Mouse (Mus musculus) liver, embryonic 14.5 days (tissue): ENCODE measurements at regions not wholly inside any gene's neighbourhood (a gene's known extent, or its start where the extent isn't known, plus 50 kb on each side); places are given as distances from the start of the nearest gene placed in this dataset.

Source experiments
- ATAC-seq: fragments of 200-750 bp; cut with Nextera tagmentation; 2 replicates; pipeline ENCODE4 v1.8.0; 2017; ENCODE audit warnings: moderate number of reproducible peaks, mild to moderate bottlenecking, moderate library complexity; ENCODE audit not compliant: insufficient read depth
- DNase-seq, 3 experiments: peaks; one replicate each; pipeline ENCODE4 v3.0.0-alpha.2; 2012 to 2013; ENCODE audit warnings: low read depth in 3 of 3, low spot score in 3 of 3
- H3K27ac ChIP-seq: fragments of 300-500 bp; sonication (generic); 2 replicates; pipeline ENCODE4 v1.5.1; 2014; ENCODE audit warnings: moderate library complexity, mild to moderate bottlenecking, control low read depth, inconsistent platforms
- H3K27me3 ChIP-seq: fragments of 300-500 bp; sonication (generic); 2 replicates; pipeline ENCODE4 v1.6.1; 2014; ENCODE audit warnings: mild to moderate bottlenecking, low read length, moderate library complexity; ENCODE audit not compliant: control insufficient read depth, insufficient read depth
- H3K36me3 ChIP-seq: fragments of 300-500 bp; sonication (generic); replicated peaks from 2 replicates; pipeline ENCODE4 v1.6.1; 2014; ENCODE audit warnings: low read depth; ENCODE audit not compliant: control insufficient read depth, insufficient read depth
- H3K4me1 ChIP-seq, 2 experiments: fragments of 200-500 bp in 1 of 2; fragments of 300-500 bp in 1 of 2; sonication (generic) in 1 of 2; replicated peaks; 2 replicates each; pipeline ENCODE4 v1.6.1; 2012 to 2014; ENCODE audit warnings: antibody characterized with exemption in 1 of 2, inconsistent platforms in 1 of 2, low read length in 1 of 2; ENCODE audit not compliant: control insufficient read depth in 2 of 2, insufficient read depth in 2 of 2
- H3K4me2 ChIP-seq: fragments of 300-500 bp; sonication (generic); 2 replicates; pipeline ENCODE4 v1.6.1; 2014; ENCODE audit warnings: low read depth, mild to moderate bottlenecking, control low read depth, moderate library complexity
- H3K4me3 ChIP-seq, 2 experiments: fragments of 200-500 bp in 1 of 2; fragments of 300-500 bp in 1 of 2; sonication (generic) in 1 of 2; 2 replicates each; pipeline ENCODE4 v1.5.1; 2012 to 2014; ENCODE audit warnings: low read depth in 2 of 2, low read length in 2 of 2, mild to moderate bottlenecking in 2 of 2, control low read depth in 1 of 2, inconsistent platforms in 1 of 2, moderate library complexity in 1 of 2; ENCODE audit not compliant: insufficient read depth in 1 of 2
- H3K9ac ChIP-seq: fragments of 300-500 bp; sonication (generic); replicated peaks from 2 replicates; pipeline ENCODE4 v1.6.1; 2014; ENCODE audit warnings: mild to moderate bottlenecking, control low read depth, moderate library complexity
- H3K9me3 ChIP-seq: fragments of 300-500 bp; sonication (generic); 2 replicates; pipeline ENCODE4 v1.6.1; 2016; ENCODE audit warnings: low read length, mixed read lengths; ENCODE audit not compliant: control insufficient read depth
- CTCF ChIP-seq: IDR thresholded peaks from 2 replicates; pipeline ENCODE4 v1.5.1; 2016; ENCODE audit warnings: antibody characterized with exemption, low read depth, control low read depth
- EP300 ChIP-seq: IDR thresholded peaks from 2 replicates; pipeline ENCODE4 v1.6.1; 2016; ENCODE audit warnings: antibody characterized with exemption, low read depth
- WGBS: fragments of 180-500 bp; shearing (Covaris S2); extraction: QIAGEN DNeasy Blood & Tissue Kit; methylation state at CpG from one replicate; pipeline ENCODE4 v1.1.7; 2014; ENCODE audit not compliant: insufficient replicate concordance; 5-methylcytosine and 5-hydroxymethylcytosine counted together

DNA sequence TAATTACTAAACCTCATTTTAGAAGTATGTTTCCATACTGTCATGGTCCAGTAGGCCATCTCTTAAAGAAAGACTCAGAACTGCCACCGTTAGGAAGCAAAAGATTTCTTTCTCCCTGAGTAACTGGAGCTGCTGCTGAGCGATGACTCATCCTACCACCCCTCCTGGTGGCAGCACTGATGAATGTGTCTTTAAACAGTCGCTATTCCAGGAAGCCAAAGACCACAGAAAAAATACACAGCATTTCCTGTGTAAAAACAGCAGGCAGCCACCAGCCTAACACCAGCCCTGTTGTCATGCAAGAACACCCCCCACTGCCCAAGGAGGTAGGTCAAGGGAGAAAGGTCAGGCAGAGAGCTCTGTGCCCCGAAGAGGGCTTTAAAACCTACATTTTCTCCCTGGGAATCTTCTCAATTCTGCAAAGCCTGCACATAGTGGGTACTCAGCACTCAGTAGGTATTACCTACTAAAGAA, 675.7 kb downstream of the Cypt12 start:
- Histone ChIP-seq H3K4me3 (no peak overlapping the region), H3K4me2 (peak overlapping the region; percentile 42), H3K9ac (no peak overlapping the region), H3K4me1 (no peaks in the 10 kb centered on the region), H3K27me3 (no peaks in the 10 kb centered on the region), H3K9me3 (no peaks in the 10 kb centered on the region), H3K27ac (no peak overlapping the region), H3K36me3 (no peaks in the 10 kb centered on the region)
- ATAC-seq (0 out of 2 replicates have a peak, but pooled peaks have one; percentile 15), DNase-seq (peak in 1 of 3 experiments; percentile 14)
- no peak for TF ChIP-seq EP300
- TF ChIP-seq CTCF = peak; percentile 41
- 3% methylated on average over 4 of the region's 4 CpGs for WGBS

DNA sequence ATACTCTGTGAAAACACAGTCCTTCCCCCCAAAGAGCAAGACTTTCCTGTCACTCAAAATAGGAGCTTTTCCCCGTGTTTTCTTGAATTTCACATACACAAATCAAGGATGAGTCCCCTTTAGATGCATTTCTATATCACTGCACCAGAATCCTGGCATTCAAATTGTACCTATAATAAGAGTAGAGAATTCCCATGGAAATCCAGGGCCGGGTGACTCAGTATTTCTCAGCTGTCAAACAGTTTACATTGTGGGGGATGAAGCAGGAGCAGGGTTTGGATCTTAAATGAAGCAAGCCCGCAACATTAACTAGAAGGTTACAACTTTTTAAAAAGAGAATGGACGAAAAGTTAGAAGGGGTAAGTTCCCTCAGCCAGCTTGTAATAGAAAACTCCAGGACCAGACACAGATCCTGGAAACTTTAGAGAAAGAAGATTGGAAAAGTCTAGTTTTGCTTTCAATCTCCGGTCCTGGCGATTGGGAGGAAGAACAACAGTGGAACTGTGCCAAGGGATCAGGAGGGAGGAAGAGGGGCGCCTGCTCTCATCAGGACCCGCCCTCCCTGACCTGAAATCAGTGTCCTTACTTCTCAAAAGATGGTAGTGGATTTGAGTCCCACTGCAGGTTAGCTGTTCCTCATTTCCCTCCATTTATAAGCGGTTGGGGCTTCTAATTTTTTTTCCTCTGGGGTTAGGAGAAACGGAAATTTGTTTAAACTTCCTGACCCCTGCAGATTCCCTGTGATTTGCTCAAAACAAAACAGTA, 676.4 kb downstream of the Cypt12 start:
- Histone ChIP-seq H3K9ac (no peak overlapping the region), H3K9me3 (no peaks in the 10 kb centered on the region), H3K27me3 (no peaks in the 10 kb centered on the region), H3K36me3 (no peaks in the 10 kb centered on the region), H3K4me3 (peak overlapping the region in 1 of 2 experiments; percentile 23; a peak in 2 of 4 replicates), H3K27ac (no peak overlapping the region), H3K4me1 (no peaks in the 10 kb centered on the region), H3K4me2 (peak overlapping the region; percentile 42)
- DNase-seq (no peak), ATAC-seq (no peak)
- 6% methylated on average over 10 of the region's 10 CpGs for WGBS
- TF ChIP-seq CTCF = no peak
- no peak for TF ChIP-seq EP300

DNA sequence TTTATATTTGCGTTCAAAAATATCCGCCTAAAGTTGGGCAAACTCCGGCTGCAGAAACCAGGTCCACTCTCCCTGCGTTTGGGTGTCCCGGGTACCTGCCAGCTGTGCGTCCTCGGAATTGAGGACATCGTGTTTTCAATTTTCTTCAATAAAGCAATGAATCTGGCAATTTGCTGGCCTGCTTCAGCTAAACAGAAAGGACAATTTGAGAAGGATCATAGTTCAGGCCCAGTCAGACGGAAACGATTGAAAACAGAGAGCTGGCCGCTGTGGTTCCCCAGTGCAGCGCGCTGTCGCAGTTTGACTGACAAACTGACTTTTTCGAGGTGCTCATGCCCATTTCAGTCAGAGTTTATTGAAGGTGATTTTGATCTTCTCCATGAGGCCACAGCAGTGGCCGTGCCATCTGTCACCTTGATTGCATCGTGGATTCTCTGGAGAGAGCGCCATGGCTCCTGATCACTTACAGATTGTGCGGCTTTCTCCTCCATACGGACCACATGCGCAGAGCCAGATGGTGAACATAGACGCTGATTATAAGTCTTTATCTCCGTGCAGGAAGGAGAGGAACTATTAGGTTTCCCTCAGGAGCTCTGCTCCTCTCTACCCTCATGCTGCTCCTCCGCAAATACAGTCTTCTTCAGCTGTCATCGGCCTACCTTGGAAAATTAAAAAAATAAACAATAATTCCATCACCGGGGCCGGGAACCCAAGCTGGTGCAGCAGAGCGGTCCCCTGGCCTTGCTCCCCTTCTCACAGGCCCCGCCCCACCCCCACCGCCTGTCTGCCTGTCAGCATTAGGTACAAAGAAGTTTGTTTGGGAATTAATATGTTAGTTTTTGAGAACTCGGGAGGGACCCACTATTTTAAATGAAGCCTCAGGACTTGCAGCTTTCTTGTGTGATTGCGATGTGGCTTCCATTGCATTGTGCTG, 677.5 kb downstream of the Cypt12 start:
- H3K9me3 ChIP-seq = no peaks in the 10 kb centered on the region
- TF ChIP-seq EP300 = no peak
- no peak for TF ChIP-seq CTCF
- peak overlapping the region; percentile 23 to 32; a peak in 3 of 4 replicates for H3K4me3 ChIP-seq
- H3K27me3 ChIP-seq = no peaks in the 10 kb centered on the region
- no peak for ATAC-seq
- DNase-seq = no peak
- WGBS = 7% methylated on average over 32 of the region's 32 CpGs
- no peak overlapping the region for H3K27ac ChIP-seq
- H3K36me3 ChIP-seq = no peaks in the 10 kb centered on the region
- H3K9ac ChIP-seq = no peak overlapping the region
- H3K4me1 ChIP-seq = no peaks in the 10 kb centered on the region
- H3K4me2 ChIP-seq = peak overlapping the region; percentile 42

DNA sequence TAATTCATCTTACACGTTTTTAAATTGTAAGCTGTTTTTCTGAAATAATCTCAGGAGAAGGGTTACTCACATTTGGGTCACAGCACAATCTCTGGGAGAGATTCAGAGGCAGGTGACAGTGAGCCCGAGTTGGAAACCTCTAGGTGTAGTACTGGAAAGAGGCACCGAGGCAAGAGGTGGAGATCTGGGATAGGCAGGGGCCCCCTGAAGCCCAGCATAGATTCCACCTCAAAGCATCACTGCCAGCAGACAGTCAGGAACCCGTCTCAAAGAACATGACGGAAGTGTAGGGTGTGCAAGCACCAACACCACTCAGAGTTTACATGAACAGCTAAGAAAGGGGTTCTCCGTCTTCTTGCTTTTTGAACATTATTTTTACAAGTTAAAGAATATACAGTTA, 678.2 kb downstream of the Cypt12 start:
- DNase-seq (no peak), ATAC-seq (no peak)
- Histone ChIP-seq H3K27ac (no peak overlapping the region), H3K9ac (no peak overlapping the region), H3K4me1 (no peaks in the 10 kb centered on the region), H3K9me3 (no peaks in the 10 kb centered on the region), H3K4me2 (no peak overlapping the region), H3K36me3 (no peaks in the 10 kb centered on the region), H3K4me3 (no peak overlapping the region), H3K27me3 (no peaks in the 10 kb centered on the region)
- TF ChIP-seq EP300 = no peak
- no peak for TF ChIP-seq CTCF
- WGBS = 41% methylated on average over 6 of the region's 6 CpGs

DNA sequence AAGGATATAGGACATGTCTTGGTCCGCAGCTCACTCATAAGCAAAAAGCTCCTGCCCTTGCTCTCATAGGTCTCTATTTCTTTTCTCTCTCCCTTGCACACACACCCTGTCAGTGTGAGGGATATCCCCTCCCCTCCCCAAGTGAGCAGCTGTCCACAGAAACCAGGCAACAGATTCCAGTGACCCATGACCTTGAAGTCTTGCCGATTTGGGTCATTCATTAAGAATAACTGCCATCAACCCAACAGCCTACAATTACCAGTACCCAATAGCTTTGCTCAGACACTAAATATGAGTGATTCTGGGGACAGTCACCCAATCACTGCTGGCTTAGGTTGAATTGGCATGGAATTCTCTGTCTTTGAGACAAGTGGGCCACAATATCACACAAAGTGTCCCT, 678.6 kb downstream of the Cypt12 start:
- H3K4me3 ChIP-seq = no peak overlapping the region
- no peaks in the 10 kb centered on the region for H3K4me1 ChIP-seq
- DNase-seq (no peak), ATAC-seq (no peak)
- H3K27ac ChIP-seq = no peak overlapping the region
- no peak overlapping the region for H3K4me2 ChIP-seq
- no peaks in the 10 kb centered on the region for H3K36me3 ChIP-seq
- no peaks in the 10 kb centered on the region for H3K27me3 ChIP-seq
- WGBS = 57% methylated on average over 2 of the region's 2 CpGs
- no peak for TF ChIP-seq EP300
- H3K9me3 ChIP-seq = no peaks in the 10 kb centered on the region
- no peak overlapping the region for H3K9ac ChIP-seq
